Mouse (Mus musculus) bone marrow macrophage, adult 2 months (primary cell): ENCODE measurements around the gene 4931414P19Rik.

Experiments
- CTCF ChIP-seq: IDR thresholded peaks from 2 replicates; pipeline ENCODE4 v1.5.1; 2012; ENCODE audit warnings: low read depth, mild to moderate bottlenecking, low read length, moderate library complexity
- POLR2A ChIP-seq: IDR thresholded peaks from 2 replicates; pipeline ENCODE4 v1.6.1; 2012; ENCODE audit warnings: mild to moderate bottlenecking, low read depth, low read length, borderline replicate concordance

DNA sequence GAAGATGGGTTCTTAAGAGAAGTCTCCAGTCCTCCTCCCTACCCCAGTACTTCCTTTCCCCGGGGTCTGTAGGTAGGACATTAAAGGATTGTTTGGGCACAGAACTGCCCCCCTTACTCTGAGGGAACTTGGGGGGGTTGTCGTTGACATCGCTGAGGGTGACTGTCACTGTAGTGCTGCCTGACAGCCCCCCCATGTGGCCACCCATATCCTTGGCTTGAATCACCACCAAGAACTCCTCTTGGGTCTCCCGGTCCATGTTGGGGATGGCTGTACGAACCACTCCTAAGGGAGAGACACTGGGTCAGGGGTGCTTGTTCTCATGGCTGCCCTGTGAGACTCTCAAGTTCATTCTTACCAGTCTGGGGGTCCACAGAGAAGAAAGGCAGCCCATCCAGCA, 32.4 kb upstream of the 4931414P19Rik start:
- TF ChIP-seq CTCF (no peak), POLR2A (no peak)
